Mouse (Mus musculus) embryonic fibroblast, embryonic 13.5 days (primary cell): ENCODE measurements around the gene Ccdc86.

Experiments
- CTCF ChIP-seq: IDR thresholded peaks from 2 replicates; pipeline ENCODE4 v1.5.1; 2011; ENCODE audit warnings: mild to moderate bottlenecking, control low read depth, low read length, moderate library complexity, borderline replicate concordance; ENCODE audit not compliant: insufficient read depth
- POLR2A ChIP-seq: IDR thresholded peaks from 2 replicates; pipeline ENCODE4 v1.6.1; 2011; ENCODE audit warnings: low read depth, mild to moderate bottlenecking, control low read depth, low read length, moderate library complexity

DNA sequence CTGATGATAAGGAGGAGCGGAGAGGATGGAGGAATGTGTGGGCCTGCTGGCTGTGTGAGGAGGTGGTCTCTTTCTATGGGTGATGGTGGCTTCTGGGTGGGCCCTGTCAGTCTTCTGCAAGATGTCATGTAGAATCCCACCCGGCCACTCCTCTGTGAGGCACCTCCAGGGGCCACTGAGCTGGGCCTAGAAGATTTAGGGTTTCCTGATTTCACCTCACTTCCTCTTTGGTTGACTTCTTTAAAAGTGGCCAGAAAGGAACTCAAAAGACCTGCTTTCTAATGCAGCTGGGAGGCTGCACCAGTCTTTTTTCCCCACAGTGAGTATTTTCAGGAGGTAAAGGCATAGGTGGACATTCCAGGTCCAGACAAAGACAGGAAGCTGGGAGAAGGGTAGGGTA, 18.4 kb downstream of the Ccdc86 start:
- TF ChIP-seq POLR2A (no peak), CTCF (no peak)
